16 mouse cellular contexts compared by ENCODE assay signal in the genomic region with DNA sequence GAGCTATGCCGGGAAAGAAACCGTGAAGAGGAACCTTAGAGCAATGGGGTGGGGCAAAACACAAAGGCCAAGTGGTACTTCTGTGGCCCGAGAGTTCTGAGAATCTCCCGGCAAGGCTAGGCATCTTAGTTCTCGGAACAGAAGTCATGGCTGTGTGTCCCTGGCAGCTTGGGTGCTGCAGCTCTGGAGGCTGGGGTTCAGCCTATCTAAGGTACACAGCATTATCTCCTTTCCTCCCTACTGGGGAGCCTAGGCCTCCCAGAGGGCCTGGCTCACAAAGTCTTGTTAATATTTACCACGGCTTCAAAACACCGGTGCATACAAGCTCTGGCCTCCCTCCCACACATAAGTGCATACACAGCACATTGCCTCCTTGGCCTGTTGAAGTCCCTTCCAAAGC. TPM values are rescaled to one million over a fixed set of nuclear protein-coding genes. Genes with fewer than 3 reads are reported as not detected.
DNase-seq lines count a peak whose midpoint lies in the region; ATAC-seq and TF ChIP-seq lines count a peak whose summit lies in the region.
"Had no signal": no experiment of that assay in that cellular context is flagged by ENCODE, and none has a peak within 500 bp of the region (broad histone marks: within the 10 kb centered on the region; RNA-seq: fewer than 3 reads in every experiment).

No protein-coding gene starts in this region.

- H3K9me3 ChIP-seq in MEL (replicated peaks; ENCODE audit: insufficient read depth, low read length), result no peaks in the 10 kb centered on the region
- H3K9me3 ChIP-seq in liver, embryonic 11.5 days (ENCODE audit: control insufficient read depth, low read length), result no peaks in the 10 kb centered on the region
- H3K9me3 ChIP-seq: embryonic facial prominence, embryonic 15.5 days; midbrain, embryonic 15.5 days had no signal

- TF ChIP-seq CTCF in MEL (IDR thresholded peaks at IDR 0.05 in 2 of 3, conservative IDR thresholded peaks at IDR 0.05 in 1 of 3; ENCODE audit: control insufficient read depth in 1 of 3, insufficient read depth in 1 of 3, low read depth in 2 of 3, low read length in 3 of 3, poor library complexity in 1 of 3, severe bottlenecking in 1 of 3), result no peak
- 0 out of 2 replicates have a peak, but pooled peaks have one; percentile 0 for TF ChIP-seq CTCF in kidney, adult 2 months (conservative IDR thresholded peaks at IDR 0.05; ENCODE audit: insufficient read depth, insufficient read length, low read depth, low read length)
- TF ChIP-seq CTCF in cerebellum, adult 2 months (IDR thresholded peaks at IDR 0.05; ENCODE audit: borderline replicate concordance, insufficient read depth, low read depth, low read length), result no peak

- H3K4me3 ChIP-seq in MEL (ENCODE audit: control insufficient read depth in 1 of 2, insufficient read depth in 1 of 2, low read depth in 2 of 2, low read length in 2 of 2), result no peak overlapping the region
- H3K4me3 ChIP-seq in kidney, adult 2 months (ENCODE audit: insufficient read depth, low read depth, low read length), result no peak overlapping the region
- H3K4me3 ChIP-seq in liver, embryonic 11.5 days (ENCODE audit: low read depth, low read length), result no peak overlapping the region
- H3K4me3 ChIP-seq in cerebellum, adult 2 months (replicated peaks; ENCODE audit: insufficient read depth, low read depth, low read length), result no peak overlapping the region
- H3K4me3 ChIP-seq: embryonic facial prominence, embryonic 15.5 days; midbrain, embryonic 15.5 days had no signal

- H3K9ac ChIP-seq in MEL (ENCODE audit: control insufficient read depth, low read depth, low read length, poor library complexity, severe bottlenecking), result no peak overlapping the region
- H3K9ac ChIP-seq in liver, embryonic 11.5 days (ENCODE audit: low read depth, low read length), result no peak overlapping the region
- H3K9ac ChIP-seq: embryonic facial prominence, embryonic 15.5 days; midbrain, embryonic 15.5 days had no signal

- TF ChIP-seq EP300 in MEL (IDR thresholded peaks at IDR 0.05; ENCODE audit: low read depth in 1 of 2, low read length in 2 of 2), result no peak

- DNase-seq in MEL (ENCODE audit: low read depth, low spot score), result peak; percentile 37
- peak; percentile 92 for DNase-seq in kidney, adult 2 months
- no peak for DNase-seq in liver, embryonic 11.5 days (ENCODE audit: low spot score)
- DNase-seq in lung, postnatal 14 days, result peak; percentile 55
- no peak for DNase-seq in cerebellum, adult 2 months
- DNase-seq in heart, postnatal 25 days (ENCODE audit: low spot score), result no peak
- no peak for DNase-seq in spleen, adult 18-20 months
- DNase-seq: adrenal gland, postnatal 10 days; B cell, adult 2 months; cerebellum, adult 9-11 months; thymus, postnatal 4 days had no signal

- intact Hi-C loops in heart, postnatal 25 days (cut with DNase I), result no loop called here

- H3K36me3 ChIP-seq in MEL (ENCODE audit: control insufficient read depth in 1 of 2, insufficient read depth in 2 of 2, low read length in 2 of 2), result peaks cover 0 to 3% of the 10 kb centered on the region in 2 experiments; a peak in 1 of 4 replicates
- H3K36me3 ChIP-seq in kidney, adult 2 months (ENCODE audit: control insufficient read depth, insufficient read depth, low read length), result no peaks in the 10 kb centered on the region
- H3K36me3 ChIP-seq in liver, embryonic 11.5 days (ENCODE audit: control insufficient read depth, insufficient read depth, low read length), result no peaks in the 10 kb centered on the region
- H3K36me3 ChIP-seq: embryonic facial prominence, embryonic 15.5 days; midbrain, embryonic 15.5 days had no signal

- H3K4me1 ChIP-seq in MEL (ENCODE audit: control insufficient read depth in 1 of 2, insufficient read depth in 2 of 2, low read length in 2 of 2), result peaks cover 0 to 4% of the 10 kb centered on the region in 2 experiments; a peak in 3 of 4 replicates
- peaks cover 23% of the 10 kb centered on the region for H3K4me1 ChIP-seq in kidney, adult 2 months (ENCODE audit: control insufficient read depth, insufficient read depth, low read length)
- peaks cover 30% of the 10 kb centered on the region for H3K4me1 ChIP-seq in liver, embryonic 11.5 days (replicated peaks; ENCODE audit: control insufficient read depth, insufficient read depth, low read length)
- H3K4me1 ChIP-seq in cerebellum, adult 2 months (ENCODE audit: control insufficient read depth, insufficient read depth, low read length), result no peaks in the 10 kb centered on the region
- H3K4me1 ChIP-seq: midbrain, embryonic 15.5 days had no signal

- TF ChIP-seq RAD21 in MEL (IDR thresholded peaks at IDR 0.05; ENCODE audit: low read depth, low read length), result no peak

- H3K27me3 ChIP-seq in MEL (ENCODE audit: control insufficient read depth in 1 of 2, insufficient read depth in 2 of 2, low read length in 2 of 2), result no peaks in the 10 kb centered on the region
- H3K27me3 ChIP-seq in kidney, adult 2 months (replicated peaks; ENCODE audit: control insufficient read depth, insufficient read depth, low read length), result no peaks in the 10 kb centered on the region
- H3K27me3 ChIP-seq in liver, embryonic 11.5 days (replicated peaks; ENCODE audit: control insufficient read depth, insufficient read depth, low read length), result no peaks in the 10 kb centered on the region
- no peaks in the 10 kb centered on the region; the same call in 1 of the 2 replicates for H3K27me3 ChIP-seq in cerebellum, adult 2 months (ENCODE audit: control insufficient read depth, insufficient read depth, low read length)
- H3K27me3 ChIP-seq: embryonic facial prominence, embryonic 15.5 days; midbrain, embryonic 15.5 days had no signal

- 33% methylated on average over 7 of the region's 7 CpGs for WGBS in kidney, adult 2 months
- 38% methylated on average over 7 of the region's 7 CpGs for WGBS in liver, embryonic 11.5 days
- 88% methylated on average over 7 of the region's 7 CpGs for WGBS in cerebellum, adult 2 months

- H3K79me2 ChIP-seq in MEL (ENCODE audit: control insufficient read depth, insufficient read depth, low read length, poor library complexity), result no peaks in the 10 kb centered on the region

- peak overlapping the region; percentile 11; the same call in 1 of the 2 replicates for H3K4me2 ChIP-seq in liver, embryonic 11.5 days
- H3K4me2 ChIP-seq: embryonic facial prominence, embryonic 15.5 days; heart, embryonic 11.5 days; midbrain, embryonic 15.5 days had no signal

- ATAC-seq in liver, embryonic 11.5 days (replicated peaks; ENCODE audit: low FRiP score), result peak; percentile 68
- no peak for ATAC-seq in erythroblast, adult 5-6 weeks (replicated peaks; ENCODE audit: low FRiP score, poor library complexity, severe bottlenecking)
- ATAC-seq: hindbrain, embryonic 16.5 days; midbrain, embryonic 15.5 days had no signal

- TF ChIP-seq POLR2A in MEL (IDR thresholded peaks at IDR 0.05; ENCODE audit: control insufficient read depth in 1 of 2, insufficient read depth in 1 of 2, low read depth in 1 of 2, low read length in 2 of 2, poor library complexity in 1 of 2), result no peak
- no peak for TF ChIP-seq POLR2A in kidney, adult 2 months (IDR thresholded peaks at IDR 0.05; ENCODE audit: low read depth, low read length)
- no peak for TF ChIP-seq POLR2A in cerebellum, adult 2 months (IDR thresholded peaks at IDR 0.05; ENCODE audit: borderline replicate concordance, insufficient read depth, low read length)

- H3K27ac ChIP-seq in MEL (ENCODE audit: control insufficient read depth, low read depth, low read length), result no peak overlapping the region
- H3K27ac ChIP-seq in kidney, adult 2 months (ENCODE audit: insufficient read depth, low read depth, low read length), result peak overlapping the region; percentile 62
- H3K27ac ChIP-seq in liver, embryonic 11.5 days (ENCODE audit: low read depth, low read length), result peak overlapping the region; percentile 30; the same call in 1 of the 2 replicates
- no peak overlapping the region for H3K27ac ChIP-seq in cerebellum, adult 2 months (ENCODE audit: insufficient read depth, low read length)
- H3K27ac ChIP-seq: embryonic facial prominence, embryonic 15.5 days; midbrain, embryonic 15.5 days had no signal

TF ChIP-seq in MEL, 35 proteins besides CTCF, POLR2A, EP300 and RAD21:
- TF ChIP-seq GABPA (IDR thresholded peaks at IDR 0.05; ENCODE audit: low read depth, low read length) (no peak), POLR2AphosphoS2 (IDR thresholded peaks at IDR 0.05; ENCODE audit: low read length) (no peak), GATA1 (IDR thresholded peaks at IDR 0.05; ENCODE audit: low read depth, low read length) (no peak), MAZ (IDR thresholded peaks at IDR 0.05; ENCODE audit: low read depth, low read length) (no peak), NELFE (IDR thresholded peaks at IDR 0.05; ENCODE audit: low read depth, low read length) (no peak), MEF2A (IDR thresholded peaks at IDR 0.05; ENCODE audit: extremely low read depth, insufficient replicate concordance, low read depth, low read length, poor library complexity, severe bottlenecking) (no peak), ZKSCAN1 (IDR thresholded peaks at IDR 0.05; ENCODE audit: low read depth, low read length) (no peak), ZNF384 (IDR thresholded peaks at IDR 0.05; ENCODE audit: low read depth, low read length) (no peak)

RNA-seq across cellular contexts. Expression of gene Vegfa, which starts 59.0 kb away (rescaled TPM):
- 16.1 and 39.4 TPM in 2 replicates for total RNA-seq in MEL (2012; rRNA removed)
- polyA plus RNA-seq in MEL (2012; ENCODE audit: insufficient read depth in 1 of 2, insufficient read length in 2 of 2, low read depth in 1 of 2, low replicate concordance in 2 of 2, missing spikeins in 1 of 2), result 10 to 100 TPM in 1 of 2 experiments, not detected in 1; 38.6 TPM
- polyA plus RNA-seq in kidney, adult 2 months (2012; rRNA removed), result 336 and 398 TPM in 2 replicates
- polyA plus RNA-seq in liver, embryonic 11.5 days (2014; fragmentation: Nextera tagmentation; extraction: Ambion mirVana), result 3.4 and 4.6 TPM in 2 replicates
- polyA plus RNA-seq in cerebellum, adult 2 months (2012; rRNA removed), result 195 and 196 TPM in 2 replicates
- 8.8 and 14.8 TPM in 2 replicates for total RNA-seq in erythroblast, adult 5-6 weeks (2015; ENCODE audit: low replicate concordance)
- total RNA-seq in erythroblast, adult 5-6 weeks (2017; ENCODE audit: low replicate concordance), result 5.7 and 11.3 TPM in 2 replicates
- total RNA-seq in heart, postnatal 25 days (2021), result 100 to 1,000 TPM; 257 to 275 TPM

Comparison
In these comparisons a context has a peak if more than half of its experiments do, and no peak if none do; other contexts are left out.
1. DNase-seq: peak in MEL (single experiment), kidney, adult 2 months (single experiment) and lung, postnatal 14 days (single experiment); none in liver, embryonic 11.5 days (single experiment), cerebellum, adult 2 months (0 of 2), heart, postnatal 25 days (single experiment) and spleen, adult 18-20 months (0 of 2).
2. H3K27ac ChIP-seq: peak in kidney, adult 2 months (single experiment) and liver, embryonic 11.5 days (single experiment); none in MEL (single experiment) and cerebellum, adult 2 months (single experiment).